Mouse (Mus musculus) stomach, postnatal 0 days (tissue): ENCODE data around the gene Mrpl37.

ENCODE experiments used
- CTCF ChIP-seq: IDR thresholded peaks from 2 replicates; pipeline ENCODE4 v1.5.1; 2016; ENCODE audit warnings: antibody characterized with exemption, low read depth, mild to moderate bottlenecking, moderate library complexity
- EP300 ChIP-seq: optimal IDR thresholded peaks from 2 replicates; pipeline ENCODE3; 2016; ENCODE audit warnings: antibody characterized with exemption

GRCm38 (mm10) chr4:107096043-107096442 lies 29.4 kb upstream of the Mrpl37 start:
- TF ChIP-seq CTCF (no peak), EP300 (no peak)
